Mouse (Mus musculus) myocyte (in vitro differentiated cells): ENCODE measurements around the gene Serpinh1. TPM values are rescaled to one million over a fixed set of nuclear protein-coding genes. Genes with fewer than 3 reads are reported as not detected.

Experiments used
- H3K27me3 ChIP-seq: one replicate; pipeline ENCODE4 v1.6.1; 2011; ENCODE audit not compliant: control insufficient read depth, insufficient read depth, insufficient read length
- H3K36me3 ChIP-seq: one replicate; pipeline ENCODE4 v1.6.1; 2011; ENCODE audit not compliant: control insufficient read depth, insufficient read depth
- H3K4me2 ChIP-seq: one replicate; pipeline ENCODE4 v1.6.1; 2011; ENCODE audit warnings: low read depth, control low read depth
- H3K4me3 ChIP-seq: one replicate; pipeline ENCODE4 v1.5.1; 2011; ENCODE audit warnings: mild to moderate bottlenecking, control low read depth, moderate library complexity
- H3K79me2 ChIP-seq: one replicate; pipeline ENCODE4 v1.6.1; 2011; ENCODE audit not compliant: control insufficient read depth, insufficient read depth
- H3ac ChIP-seq: one replicate; pipeline ENCODE4 v1.6.1; 2011; ENCODE audit not compliant: control insufficient read depth, insufficient read length
- CEBPB ChIP-seq: IDR thresholded peaks from 2 replicates; pipeline ENCODE4 v1.6.1; 2011; ENCODE audit warnings: mild to moderate bottlenecking, moderate library complexity; ENCODE audit not compliant: poor library complexity, insufficient read depth, severe bottlenecking
- E2F4 ChIP-seq: IDR thresholded peaks from one replicate; pipeline ENCODE4 v1.6.1; 2011; ENCODE audit warnings: mild to moderate bottlenecking, control low read depth, moderate library complexity; ENCODE audit not compliant: insufficient read depth
- MAX ChIP-seq: IDR thresholded peaks from one replicate; pipeline ENCODE4 v1.6.1; 2011; ENCODE audit warnings: low read depth, mild to moderate bottlenecking, control low read depth
- MYOD1 ChIP-seq, 3 experiments: IDR thresholded peaks; one replicate each; pipeline ENCODE4 v1.6.1; 2011; ENCODE audit warnings: control low read depth in 2 of 3, low read depth in 2 of 3, mild to moderate bottlenecking in 2 of 3, moderate library complexity in 1 of 3; ENCODE audit not compliant: insufficient read length in 2 of 3, control insufficient read depth in 1 of 3
- MYOG ChIP-seq, 3 experiments: IDR thresholded peaks; one replicate each; pipeline ENCODE4 v1.6.1; 2011; ENCODE audit warnings: control low read depth in 2 of 3, low read depth in 2 of 3, mild to moderate bottlenecking in 2 of 3; ENCODE audit not compliant: insufficient read length in 2 of 3, control insufficient read depth in 1 of 3, insufficient read depth in 1 of 3
- POLR2A ChIP-seq: IDR thresholded peaks from one replicate; pipeline ENCODE4 v1.6.1; 2011; ENCODE audit warnings: low read depth, mild to moderate bottlenecking, control low read depth, moderate library complexity; ENCODE audit not compliant: insufficient read length
- POLR2AphosphoS2 ChIP-seq: IDR thresholded peaks from one replicate; pipeline ENCODE4 v1.6.1; 2011; ENCODE audit warnings: low read depth, control low read depth; ENCODE audit not compliant: insufficient read length
- REST ChIP-seq: IDR thresholded peaks from one replicate; pipeline ENCODE4 v1.6.1; 2011; ENCODE audit warnings: mild to moderate bottlenecking, control low read depth, moderate library complexity; ENCODE audit not compliant: insufficient read depth, insufficient read length
- SRF ChIP-seq: IDR thresholded peaks from one replicate; pipeline ENCODE4 v1.6.1; 2011; ENCODE audit warnings: low read depth; ENCODE audit not compliant: control insufficient read depth, insufficient read length
- TCF12 ChIP-seq: IDR thresholded peaks from one replicate; pipeline ENCODE4 v1.6.1; 2011; ENCODE audit warnings: mild to moderate bottlenecking, control low read depth; ENCODE audit not compliant: poor library complexity, insufficient read depth, severe bottlenecking
- TCF3 ChIP-seq: IDR thresholded peaks from one replicate; pipeline ENCODE4 v1.6.1; 2011; ENCODE audit warnings: low read depth, control low read depth; ENCODE audit not compliant: insufficient read length
- USF1 ChIP-seq: IDR thresholded peaks from one replicate; pipeline ENCODE4 v1.6.1; 2011; ENCODE audit warnings: low read depth, mild to moderate bottlenecking, control low read depth, moderate library complexity
- polyA plus RNA-seq: library from polyadenylated mRNA; unstranded; fragments of >200 nt; fragmentation: generic; extraction: Trizol; gene quantifications from one replicate; pipeline ENCODE4 v1.2.1, GENCODE M21; 2012; ENCODE audit warnings: missing spikeins

Gene Serpinh1
- polyA plus RNA-seq, 1 experiment = 1,713 TPM

- TF ChIP-seq SRF = no peak
- TF ChIP-seq TCF3 = no peak
- TF ChIP-seq USF1 = no peak
- no peak for TF ChIP-seq POLR2A
- no peak for TF ChIP-seq TCF12
- TF ChIP-seq REST = no peak
- TF ChIP-seq MYOG (IDR thresholded peaks at IDR 0.05; ENCODE audit: control insufficient read depth in 1 of 3, insufficient read depth in 1 of 3, insufficient read length in 2 of 3, low read depth in 2 of 3) = no peak
- TF ChIP-seq POLR2AphosphoS2 = no peak
- TF ChIP-seq E2F4 = no peak
- TF ChIP-seq CEBPB = no peak
- no peak for TF ChIP-seq MAX
- no peak for TF ChIP-seq MYOD1 (IDR thresholded peaks at IDR 0.05; ENCODE audit: control insufficient read depth in 1 of 3, insufficient read length in 2 of 3, low read depth in 2 of 3)
These were observed 13.7 kb upstream of the Serpinh1 start for GRCm38 (mm10) chr7:99366716-99367115.

GRCm38 (mm10) chr7:99365069-99365468, 12.0 kb upstream of the Serpinh1 start:
- TF ChIP-seq SRF (no peak), MYOG (IDR thresholded peaks at IDR 0.05; ENCODE audit: control insufficient read depth in 1 of 3, insufficient read depth in 1 of 3, insufficient read length in 2 of 3, low read depth in 2 of 3) (no peak), TCF12 (no peak), MAX (no peak), POLR2A (no peak), REST (no peak), POLR2AphosphoS2 (no peak), USF1 (no peak), MYOD1 (IDR thresholded peaks at IDR 0.05; ENCODE audit: control insufficient read depth in 1 of 3, insufficient read length in 2 of 3, low read depth in 2 of 3) (no peak), E2F4 (no peak), TCF3 (no peak), CEBPB (no peak)
- H3K79me2 ChIP-seq = no peaks in the 10 kb centered on the region
- H3K4me2 ChIP-seq = no peak overlapping the region
- H3K36me3 ChIP-seq = no peaks in the 10 kb centered on the region
- H3K27me3 ChIP-seq = no peaks in the 10 kb centered on the region
- H3ac ChIP-seq = no peak overlapping the region
- H3K4me3 ChIP-seq = no peak overlapping the region

More at GRCm38 (mm10) chr7:99366716-99367115, 13.7 kb upstream of the Serpinh1 start:
- Histone ChIP-seq H3K4me2 (no peak overlapping the region), H3K4me3 (no peak overlapping the region), H3K36me3 (no peaks in the 10 kb centered on the region), H3K27me3 (no peaks in the 10 kb centered on the region), H3ac (no peak overlapping the region), H3K79me2 (no peaks in the 10 kb centered on the region)

- H3K79me2 ChIP-seq = no peaks in the 10 kb centered on the region
- H3K4me2 ChIP-seq = peak overlapping the region; percentile 40
- TF ChIP-seq POLR2AphosphoS2 = no peak
- peak in 2 of 3 experiments; percentile 72 to 80 for TF ChIP-seq MYOG (IDR thresholded peaks at IDR 0.05; ENCODE audit: control insufficient read depth in 1 of 3, insufficient read depth in 1 of 3, insufficient read length in 2 of 3, low read depth in 2 of 3)
- TF ChIP-seq TCF12 = peak; percentile 14
- TF ChIP-seq E2F4 = no peak
- peak; percentile 62 to 87 (median 80) for TF ChIP-seq MYOD1 (IDR thresholded peaks at IDR 0.05; ENCODE audit: control insufficient read depth in 1 of 3, insufficient read length in 2 of 3, low read depth in 2 of 3)
- no peak for TF ChIP-seq USF1
- TF ChIP-seq TCF3 = peak; percentile 35
- TF ChIP-seq MAX = no peak
- no peak for TF ChIP-seq REST
- no peak for TF ChIP-seq CEBPB
- no peak for TF ChIP-seq SRF
- peak; percentile 5 for TF ChIP-seq POLR2A
- H3ac ChIP-seq = no peak overlapping the region
- no peak overlapping the region for H3K4me3 ChIP-seq
- H3K36me3 ChIP-seq = no peaks in the 10 kb centered on the region
- no peaks in the 10 kb centered on the region for H3K27me3 ChIP-seq
These were observed 9.1 kb upstream of the Serpinh1 start for GRCm38 (mm10) chr7:99362137-99362536.

GRCm38 (mm10) chr7:99360803-99361414, 7.9 kb upstream of the Serpinh1 start:
- Histone ChIP-seq H3K36me3 (no peaks in the 10 kb centered on the region), H3K79me2 (no peaks in the 10 kb centered on the region), H3K27me3 (no peaks in the 10 kb centered on the region), H3K4me3 (no peak overlapping the region), H3K4me2 (peak overlapping the region; percentile 76), H3ac (no peak overlapping the region)
- peak; percentile 6 for TF ChIP-seq POLR2A
- TF ChIP-seq CEBPB = no peak
